Mouse (Mus musculus) ovary, adult 10 weeks (tissue): ENCODE data around the gene Zfp988. TPM values are rescaled to one million over a fixed set of nuclear protein-coding genes. Genes with fewer than 3 reads are reported as not detected.

Source experiments
- polyA plus RNA-seq: library from polyadenylated mRNA; stranded (reverse); fragments of 350-450 nt; fragmentation: Illumina TruSeq; extraction: RNeasy Lipid Tissue Mini Kit (QIAGEN cat#74804); gene quantifications from one replicate; pipeline ENCODE4 v1.2.3, GENCODE M21; 2014

The Zfp988 gene
- polyA plus RNA-seq = 0.37 TPM

DNA sequence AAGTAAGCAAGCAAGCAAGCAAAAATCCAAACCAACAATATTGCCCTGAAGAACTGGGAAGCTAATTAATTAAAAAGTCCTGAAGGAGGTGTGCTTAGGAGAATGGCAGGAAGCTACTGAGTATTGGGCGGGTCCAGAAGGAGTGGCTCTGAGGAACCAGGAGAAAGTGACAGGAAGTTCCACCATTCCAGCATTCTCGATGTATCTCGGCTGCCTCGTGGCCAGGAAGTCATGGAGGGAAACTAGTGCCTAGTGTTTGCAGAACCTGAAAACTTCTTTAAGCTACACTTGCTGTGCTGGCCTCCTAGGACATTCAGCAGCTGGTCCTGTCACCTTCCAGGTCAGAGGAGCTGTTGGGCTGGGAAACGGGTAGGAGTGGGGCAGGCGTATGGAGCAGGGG is at the start of gene Zfp988:
Gene Zfp988, plus strand, starts transcription at position 239 of the 400 bp plus-strand sequence.

DNA sequence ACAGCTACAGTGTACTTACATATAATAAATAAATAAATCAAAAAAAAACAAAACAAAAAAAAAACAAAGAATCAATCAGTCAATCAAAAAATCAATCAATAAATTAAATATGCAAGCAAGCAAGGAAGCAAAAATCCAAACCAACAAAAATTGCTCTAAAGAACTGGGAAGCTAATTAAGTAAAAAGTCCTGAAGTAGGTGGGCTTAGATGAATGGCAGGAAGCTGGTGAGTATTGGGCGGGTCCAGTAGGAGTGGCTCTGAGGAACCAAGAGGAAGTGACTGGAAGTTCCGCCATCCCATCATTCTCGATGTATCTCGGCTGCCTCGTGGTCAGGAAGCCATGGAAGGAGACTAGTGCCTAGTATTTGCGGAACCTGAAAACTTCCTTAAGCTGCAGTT is 55.5 kb downstream of the Zfp988 start, which contains the start of gene Zfp978:
Gene Zfp978, plus strand, starts transcription at position 301 of the 400 bp plus-strand sequence.

Other genes with a start within 250 kb of the Zfp988 start
- gene Zfp991, start 173.6 kb upstream of the Zfp988 start, polyA plus RNA-seq = 127 TPM
- 6.4 TPM for gene Zfp978, start 55.6 kb downstream of the Zfp988 start, polyA plus RNA-seq
- 95.9 TPM for gene Zfp982, start 186.7 kb downstream of the Zfp988 start, polyA plus RNA-seq
- gene Gm16503, start 234.5 kb downstream of the Zfp988 start, polyA plus RNA-seq = 2.1 TPM
- 0.97 TPM for gene Zfp985, start 247.6 kb downstream of the Zfp988 start, polyA plus RNA-seq